Mouse (Mus musculus) stomach, postnatal 0 days (tissue): ENCODE results near the gene Agpat4. TPM values are rescaled to one million over a fixed set of nuclear protein-coding genes. Genes with fewer than 3 reads are reported as not detected.
A peak's percentile ranks its signal among the peaks of the same experiment; 100 is the strongest.

Experiments
- ATAC-seq: fragments of 200-750 bp; cut with Nextera tagmentation; 2 replicates; pipeline ENCODE4 v1.8.0; 2017; ENCODE audit not compliant: low FRiP score, low TSS enrichment
- DNase-seq: peaks from one replicate; pipeline ENCODE4 v3.0.0-alpha.2; 2016; ENCODE audit warnings: low spot score
- H3K27ac ChIP-seq: fragments of 300-500 bp; sonication (generic); replicated peaks from 2 replicates; pipeline ENCODE4 v1.5.1; 2014; ENCODE audit warnings: mild to moderate bottlenecking, control low read depth
- H3K27me3 ChIP-seq: fragments of 300-500 bp; sonication (generic); 2 replicates; pipeline ENCODE4 v1.6.1; 2014; ENCODE audit warnings: low read length; ENCODE audit not compliant: control insufficient read depth, insufficient read depth
- H3K36me3 ChIP-seq: fragments of 300-500 bp; sonication (generic); 2 replicates; pipeline ENCODE4 v1.6.1; 2014; ENCODE audit warnings: low read length, mixed read lengths; ENCODE audit not compliant: control insufficient read depth, insufficient read depth
- H3K4me1 ChIP-seq: fragments of 300-500 bp; sonication (generic); replicated peaks from 2 replicates; pipeline ENCODE4 v1.6.1; 2014; ENCODE audit warnings: antibody characterized with exemption; ENCODE audit not compliant: control insufficient read depth, insufficient read depth
- H3K4me2 ChIP-seq: fragments of 300-500 bp; sonication (generic); replicated peaks from 2 replicates; pipeline ENCODE4 v1.6.1; 2014; ENCODE audit warnings: low read depth, mild to moderate bottlenecking, control low read depth, moderate library complexity
- H3K4me3 ChIP-seq: fragments of 300-500 bp; sonication (generic); 2 replicates; pipeline ENCODE4 v1.5.1; 2014; ENCODE audit warnings: low read depth, low read length, control low read depth
- H3K9ac ChIP-seq: fragments of 300-500 bp; sonication (generic); 2 replicates; pipeline ENCODE4 v1.6.1; 2014; ENCODE audit warnings: mild to moderate bottlenecking, low read length, control low read depth, mixed read lengths
- H3K9me3 ChIP-seq: fragments of 300-500 bp; sonication (generic); 2 replicates; pipeline ENCODE4 v1.6.1; 2016; ENCODE audit warnings: low read length; ENCODE audit not compliant: control insufficient read depth
- CTCF ChIP-seq: IDR thresholded peaks from 2 replicates; pipeline ENCODE4 v1.5.1; 2016; ENCODE audit warnings: antibody characterized with exemption, low read depth, mild to moderate bottlenecking, moderate library complexity
- EP300 ChIP-seq: optimal IDR thresholded peaks from 2 replicates; pipeline ENCODE3; 2016; ENCODE audit warnings: antibody characterized with exemption
- whole genome bisulfite sequencing: fragments of 180-500 bp; shearing (Covaris S2); extraction: QIAGEN DNeasy Blood & Tissue Kit; methylation state at CpG from one replicate; pipeline ENCODE4 v1.1.7; 2014; 5-methylcytosine and 5-hydroxymethylcytosine counted together
- polyA plus RNA-seq: library from polyadenylated mRNA; unstranded; fragments of >200 nt; fragmentation: Nextera tagmentation; extraction: Ambion mirVana; gene quantifications from 2 replicates; pipeline ENCODE4 v1.2.1, GENCODE M21; 2015

Gene Agpat4
- polyA plus RNA-seq, 1 experiment from 2014 or later: 18.7 TPM

DNA sequence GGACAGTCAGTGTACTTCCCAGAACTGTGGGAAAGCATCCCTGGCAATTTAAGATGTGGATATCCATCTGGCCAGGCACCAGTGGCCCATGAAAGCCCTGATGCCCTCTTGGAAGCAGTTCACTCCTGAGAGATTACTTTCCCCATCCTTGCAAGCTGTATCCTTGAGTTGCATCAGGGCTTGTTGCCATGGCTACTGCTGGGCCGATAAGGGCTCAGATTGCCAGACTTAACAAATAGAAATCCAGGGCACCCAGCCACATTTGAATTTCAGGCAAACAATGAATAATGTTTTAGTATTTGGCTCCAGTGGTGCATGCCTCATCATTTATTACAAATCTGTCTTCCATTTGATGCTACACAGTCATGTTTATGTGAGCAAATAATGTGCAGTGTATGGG lies 69.3 kb downstream of the Agpat4 start:
- peak; percentile 53 for DNase-seq

DNA sequence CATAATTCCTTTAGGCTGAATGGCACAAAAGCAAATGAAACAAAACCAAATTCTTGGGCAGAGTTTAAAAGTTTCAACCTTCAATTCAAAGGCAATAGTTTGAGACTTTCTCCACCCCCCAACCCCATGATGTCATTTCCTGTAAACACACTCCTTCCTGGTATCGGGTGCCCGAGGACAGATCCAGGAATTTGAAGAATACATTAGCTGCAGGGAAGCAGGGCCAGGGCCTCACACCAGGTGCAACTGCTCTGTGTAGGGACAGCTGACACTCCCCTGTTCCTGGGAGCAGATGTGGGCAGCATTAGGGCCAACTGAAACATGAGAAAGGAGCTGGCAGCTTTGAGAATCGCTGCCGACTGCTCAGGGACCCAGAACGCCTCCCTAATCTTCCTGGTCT lies 76.6 kb downstream of the Agpat4 start:
- no peak for TF ChIP-seq CTCF
- no peak for TF ChIP-seq EP300
- no peak overlapping the region for H3K4me3 ChIP-seq
- ATAC-seq: peak; percentile 72
- H3K27ac ChIP-seq: peak overlapping the region; percentile 78
- H3K36me3 ChIP-seq: no peaks in the 10 kb centered on the region
- peak overlapping the region; percentile 36; the same call in 1 of the 2 replicates for H3K4me2 ChIP-seq
- no peaks in the 10 kb centered on the region for H3K27me3 ChIP-seq
- WGBS: 15% methylated on average over 5 of the region's 5 CpGs
- peak; percentile 46 for DNase-seq
- peaks cover 3% of the 10 kb centered on the region; the same call in 1 of the 2 replicates for H3K4me1 ChIP-seq
- H3K9ac ChIP-seq: peak overlapping the region; percentile 41; the same call in 1 of the 2 replicates
- H3K9me3 ChIP-seq: no peaks in the 10 kb centered on the region

More for the DNA sequence above, 69.3 kb downstream of the Agpat4 start:
- Histone ChIP-seq H3K4me2 (no peak overlapping the region), H3K36me3 (no peaks in the 10 kb centered on the region), H3K27ac (no peak overlapping the region), H3K9ac (no peak overlapping the region), H3K4me3 (no peak overlapping the region), H3K9me3 (no peaks in the 10 kb centered on the region), H3K4me1 (no peaks in the 10 kb centered on the region), H3K27me3 (no peaks in the 10 kb centered on the region)
- WGBS: 13% methylated on average over 1 of the region's 1 CpGs
- ATAC-seq: 0 out of 2 replicates have a peak, but pooled peaks have one; percentile 25
- TF ChIP-seq EP300 (no peak), CTCF (no peak)

DNA sequence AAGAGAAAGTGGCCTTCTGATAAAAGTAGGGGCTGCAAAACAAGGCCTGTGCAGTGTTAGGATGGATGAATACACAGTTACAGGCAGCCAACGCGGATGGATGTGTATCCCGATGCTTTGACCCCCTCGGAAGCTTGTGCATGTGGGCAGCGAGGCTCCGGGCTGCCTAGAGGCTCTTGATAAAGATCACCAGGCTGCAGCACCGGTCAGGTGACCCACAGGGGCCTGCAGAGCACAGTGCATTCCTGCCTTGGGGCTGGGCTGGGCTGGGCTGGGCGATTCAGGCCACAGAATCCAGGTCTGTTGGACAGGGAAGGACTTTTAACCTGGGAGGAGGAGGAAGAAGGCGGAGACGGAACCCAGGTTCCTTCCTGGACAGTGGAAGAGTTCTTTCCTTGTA lies 77.1 kb downstream of the Agpat4 start:
- peak; percentile 81 for DNase-seq
- no peak overlapping the region for H3K4me3 ChIP-seq
- WGBS: 26% methylated on average over 10 of the region's 10 CpGs
- no peaks in the 10 kb centered on the region for H3K9me3 ChIP-seq
- TF ChIP-seq CTCF: no peak
- no peak for TF ChIP-seq EP300
- peak overlapping the region; percentile 36; the same call in 1 of the 2 replicates for H3K4me2 ChIP-seq
- ATAC-seq: peak; percentile 95
- peaks cover 3% of the 10 kb centered on the region; the same call in 1 of the 2 replicates for H3K4me1 ChIP-seq
- no peaks in the 10 kb centered on the region for H3K27me3 ChIP-seq
- peak overlapping the region; percentile 78 for H3K27ac ChIP-seq
- no peaks in the 10 kb centered on the region for H3K36me3 ChIP-seq
- peak overlapping the region; percentile 41; the same call in 1 of the 2 replicates for H3K9ac ChIP-seq

DNA sequence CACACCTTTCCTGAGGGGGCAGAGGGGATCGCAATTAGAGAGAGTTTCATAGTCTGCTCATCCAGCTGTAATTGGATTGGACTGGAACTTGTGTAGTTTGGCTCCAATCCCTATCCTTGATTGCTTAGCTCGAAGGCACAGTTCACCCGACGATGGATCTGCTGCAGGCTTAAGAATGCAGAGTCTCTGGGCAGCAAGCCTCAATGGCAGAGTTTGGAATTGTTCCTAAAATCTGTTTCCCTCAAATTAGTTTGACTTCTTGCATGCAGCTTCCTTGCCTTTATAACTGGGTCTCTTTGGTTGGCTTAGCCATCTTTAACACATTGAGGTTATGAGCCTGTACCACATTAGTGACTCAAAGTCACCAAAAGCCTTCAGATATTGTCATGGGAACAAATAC lies 81.4 kb downstream of the Agpat4 start:
- no peaks in the 10 kb centered on the region for H3K9me3 ChIP-seq
- no peak overlapping the region for H3K27ac ChIP-seq
- TF ChIP-seq EP300 (no peak), CTCF (no peak)
- no peaks in the 10 kb centered on the region for H3K27me3 ChIP-seq
- DNase-seq (no peak), ATAC-seq (no peak)
- H3K4me1 ChIP-seq: peaks cover 2% of the 10 kb centered on the region; the same call in 1 of the 2 replicates
- 56% methylated on average over 4 of the region's 4 CpGs for WGBS
- H3K4me3 ChIP-seq: no peak overlapping the region
- no peak overlapping the region for H3K4me2 ChIP-seq
- H3K36me3 ChIP-seq: no peaks in the 10 kb centered on the region
- no peak overlapping the region for H3K9ac ChIP-seq

DNA sequence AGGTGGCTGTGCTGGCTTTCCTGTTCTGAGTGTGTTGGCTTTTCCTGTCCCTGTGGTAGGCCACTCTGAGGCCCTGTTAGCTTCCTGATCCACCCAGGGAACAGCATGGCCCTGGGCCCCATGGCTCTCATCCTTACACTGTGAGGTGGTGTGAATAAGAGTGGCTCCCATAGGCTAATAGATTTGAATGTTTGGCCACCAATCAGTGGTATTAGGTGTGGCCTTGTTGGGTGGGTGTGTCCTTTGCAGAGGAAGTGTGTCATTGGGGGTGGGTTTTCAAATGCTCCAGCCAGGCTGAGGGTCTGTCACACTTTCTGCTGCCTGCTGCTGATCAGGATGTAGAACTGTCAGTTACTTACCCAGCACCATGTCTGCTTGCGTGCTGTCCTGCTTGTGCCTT lies 82.6 kb downstream of the Agpat4 start:
- no peaks in the 10 kb centered on the region for H3K36me3 ChIP-seq
- no peak overlapping the region for H3K9ac ChIP-seq
- no peak overlapping the region for H3K27ac ChIP-seq
- no peak overlapping the region for H3K4me3 ChIP-seq
- WGBS: 100% methylated on average over 1 of the region's 1 CpGs
- ATAC-seq: no peak
- no peaks in the 10 kb centered on the region for H3K27me3 ChIP-seq
- DNase-seq: no peak
- no peaks in the 10 kb centered on the region for H3K9me3 ChIP-seq
- H3K4me2 ChIP-seq: no peak overlapping the region
- H3K4me1 ChIP-seq: peaks cover 7% of the 10 kb centered on the region
- TF ChIP-seq CTCF: no peak
- no peak for TF ChIP-seq EP300

DNA sequence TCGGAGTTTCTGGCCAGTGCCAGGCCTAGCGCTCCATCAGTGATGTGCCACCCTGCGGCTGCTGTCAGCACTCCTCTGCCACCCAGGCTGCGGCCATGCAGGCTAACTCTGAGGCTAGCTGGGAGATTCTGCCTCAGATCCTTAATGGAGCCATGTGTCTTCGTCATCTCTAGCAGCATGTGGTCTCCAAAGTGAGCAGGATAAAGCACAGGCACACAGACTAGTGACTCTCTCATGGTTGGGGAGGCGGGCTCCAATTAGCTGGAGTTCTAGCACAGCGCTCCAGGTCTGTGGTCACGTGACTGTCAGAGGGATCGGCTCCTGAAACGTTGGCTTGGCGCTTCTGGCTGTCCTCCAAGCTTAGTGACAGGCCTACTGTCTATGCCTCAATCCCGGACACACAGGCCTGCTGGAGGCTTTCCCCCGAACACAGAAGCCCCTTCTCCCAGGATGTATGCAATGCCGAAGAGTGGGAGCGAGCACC lies 85.0 kb downstream of the Agpat4 start:
- WGBS: 66% methylated on average over 15 of the region's 15 CpGs
- H3K27me3 ChIP-seq: no peaks in the 10 kb centered on the region
- H3K9me3 ChIP-seq: no peaks in the 10 kb centered on the region
- peaks cover 11% of the 10 kb centered on the region for H3K4me1 ChIP-seq
- no peak for TF ChIP-seq CTCF
- TF ChIP-seq EP300: no peak
- H3K9ac ChIP-seq: no peak overlapping the region
- no peak overlapping the region for H3K4me2 ChIP-seq
- H3K27ac ChIP-seq: no peak overlapping the region
- no peak overlapping the region for H3K4me3 ChIP-seq
- H3K36me3 ChIP-seq: no peaks in the 10 kb centered on the region
- ATAC-seq (no peak), DNase-seq (no peak)
